Mouse (Mus musculus) G1E (cell line): ENCODE measurements around the gene Acin1. TPM values are rescaled to one million over a fixed set of nuclear protein-coding genes. Genes with fewer than 3 reads are reported as not detected.

Source experiments
- ATAC-seq: 2 replicates; pipeline ENCODE4 v1.8.0; 2016; ENCODE audit warnings: mild to moderate bottlenecking; ENCODE audit not compliant: insufficient number of reproducible peaks, poor library complexity, low FRiP score, severe bottlenecking; ENCODE audit errors: extremely low read depth
- DNase-seq: peaks from one replicate; pipeline ENCODE4 v3.0.0; 2012; ENCODE audit warnings: low spot score
- H3K27me3 ChIP-seq: 2 replicates; pipeline ENCODE4 v1.6.1; 2012; ENCODE audit warnings: mild to moderate bottlenecking, low read length, inconsistent platforms; ENCODE audit not compliant: insufficient read depth
- H3K36me3 ChIP-seq: replicated peaks from 2 replicates; pipeline ENCODE3; 2012; ENCODE audit warnings: mild to moderate bottlenecking, inconsistent platforms
- H3K4me1 ChIP-seq: 2 replicates; pipeline ENCODE4 v1.6.1; 2012; ENCODE audit warnings: low read depth, low read length, inconsistent platforms, mixed read lengths; ENCODE audit not compliant: insufficient read depth
- H3K4me3 ChIP-seq: 2 replicates; pipeline ENCODE4 v1.5.1; 2012; ENCODE audit warnings: low read depth, mild to moderate bottlenecking, inconsistent platforms, low read length, moderate library complexity, mixed read lengths
- H3K9me3 ChIP-seq: replicated peaks from 2 replicates; pipeline ENCODE4 v1.6.1; 2012; ENCODE audit warnings: inconsistent platforms
- CTCF ChIP-seq: IDR thresholded peaks from 2 replicates; pipeline ENCODE4 v1.5.1; 2012; ENCODE audit warnings: low read depth, low read length, inconsistent platforms, mixed read lengths
- GATA1 ChIP-seq: IDR thresholded peaks from 2 replicates; pipeline ENCODE4 v1.6.1; 2012; ENCODE audit warnings: borderline replicate concordance, low read length, inconsistent platforms, mixed read lengths
- GATA2 ChIP-seq: IDR thresholded peaks from 2 replicates; pipeline ENCODE4 v1.6.1; 2012; ENCODE audit warnings: low read depth, low read length, inconsistent platforms, borderline replicate concordance
- POLR2AphosphoS5 ChIP-seq: IDR thresholded peaks from 2 replicates; pipeline ENCODE4 v1.6.1; 2012; ENCODE audit warnings: low read depth, low read length, inconsistent platforms; ENCODE audit not compliant: insufficient replicate concordance
- TAL1 ChIP-seq: conservative IDR thresholded peaks from 2 replicates; pipeline ENCODE4 v1.6.1; 2012; ENCODE audit warnings: low read depth, low read length, inconsistent platforms, mixed read lengths
- polyA plus RNA-seq: library from polyadenylated mRNA; stranded (reverse); fragments of >175 nt; gene quantifications from 2 replicates; pipeline ENCODE4 v1.2.3, GENCODE M21; 2012
- total RNA-seq, 2 experiments: library from RNA; stranded (forward) in 1 of 2; stranded (reverse) in 1 of 2; fragments of 200-1000 nt in 1 of 2; fragments of >200 nt in 1 of 2; fragmentation: Nextera tagmentation in 1 of 2; gene quantifications; 2 replicates each; pipeline ENCODE4 v1.2.3; 2014 to 2017

Acin1 gene
- total and polyA plus RNA-seq, 3 experiments = 125 to 697 (median 298) TPM

- H3K27me3 ChIP-seq = peaks cover 4% of the 10 kb centered on the region
- no peak for ATAC-seq
- TF ChIP-seq CTCF (no peak), POLR2AphosphoS5 (no peak)
Measured at GRCm38 (mm10) chr14:54634182-54634581, 52.5 kb downstream of the Acin1 start.

GRCm38 (mm10) chr14:54632252-54632651, 54.5 kb downstream of the Acin1 start:
- H3K27me3 ChIP-seq = peaks cover 6% of the 10 kb centered on the region
- TF ChIP-seq TAL1 (no peak), GATA2 (no peak), POLR2AphosphoS5 (no peak), GATA1 (no peak), CTCF (no peak)
- DNase-seq (no peak), ATAC-seq (no peak)
- H3K4me1 ChIP-seq = peaks cover 49% of the 10 kb centered on the region
- H3K4me3 ChIP-seq = no peak overlapping the region
- peaks cover 42% of the 10 kb centered on the region for H3K36me3 ChIP-seq
- 0 out of 2 replicates have a peak, but pooled peaks cover 3% of the 10 kb centered on the region for H3K9me3 ChIP-seq

More at GRCm38 (mm10) chr14:54634182-54634581, 52.5 kb downstream of the Acin1 start:
- Histone ChIP-seq H3K4me3 (no peak overlapping the region), H3K4me1 (peaks cover 44% of the 10 kb centered on the region), H3K9me3 (0 out of 2 replicates have a peak, but pooled peaks cover 3% of the 10 kb centered on the region), H3K36me3 (peaks cover 60% of the 10 kb centered on the region)
- no peak for DNase-seq

- no peak for TF ChIP-seq POLR2AphosphoS5
- no peak for TF ChIP-seq GATA1
- no peak for TF ChIP-seq GATA2
- no peak for TF ChIP-seq TAL1
- no peak for TF ChIP-seq CTCF
- Histone ChIP-seq H3K36me3 (peaks cover 31% of the 10 kb centered on the region), H3K9me3 (0 out of 2 replicates have a peak, but pooled peaks cover 3% of the 10 kb centered on the region), H3K27me3 (peaks cover 12% of the 10 kb centered on the region), H3K4me3 (peak overlapping the region; percentile 45; the same call in 1 of the 2 replicates), H3K4me1 (peaks cover 41% of the 10 kb centered on the region)
- DNase-seq (no peak), ATAC-seq (no peak)
Measured at GRCm38 (mm10) chr14:54631240-54631599, 55.5 kb downstream of the Acin1 start.

GRCm38 (mm10) chr14:54630583-54631239, 56.0 kb downstream of the Acin1 start:
- Histone ChIP-seq H3K4me1 (peaks cover 41% of the 10 kb centered on the region), H3K4me3 (peak overlapping the region; percentile 10; the same call in 1 of the 2 replicates), H3K9me3 (0 out of 2 replicates have a peak, but pooled peaks cover 3% of the 10 kb centered on the region), H3K36me3 (peaks cover 26% of the 10 kb centered on the region), H3K27me3 (peaks cover 17% of the 10 kb centered on the region)
- peak; percentile 69 for ATAC-seq
- DNase-seq = peak; percentile 83
- no peak for TF ChIP-seq CTCF
- TF ChIP-seq GATA2 = no peak
- TF ChIP-seq TAL1 = no peak
- no peak for TF ChIP-seq POLR2AphosphoS5

GRCm38 (mm10) chr14:54629797-54630196, 56.9 kb downstream of the Acin1 start:
- Histone ChIP-seq H3K27me3 (peaks cover 27% of the 10 kb centered on the region), H3K9me3 (0 out of 2 replicates have a peak, but pooled peaks cover 3% of the 10 kb centered on the region), H3K4me3 (no peak overlapping the region), H3K36me3 (peaks cover 26% of the 10 kb centered on the region), H3K4me1 (peaks cover 47% of the 10 kb centered on the region)
- DNase-seq (peak; percentile 59), ATAC-seq (0 out of 2 replicates have a peak, but pooled peaks have one; percentile 37)
- TF ChIP-seq TAL1 = no peak
- TF ChIP-seq GATA1 = no peak
- TF ChIP-seq GATA2 = no peak
- no peak for TF ChIP-seq POLR2AphosphoS5
- TF ChIP-seq CTCF = no peak

GRCm38 (mm10) chr14:54628103-54628502, 58.6 kb downstream of the Acin1 start:
- H3K9me3 ChIP-seq = 0 out of 2 replicates have a peak, but pooled peaks cover 3% of the 10 kb centered on the region
- peaks cover 28% of the 10 kb centered on the region for H3K27me3 ChIP-seq
- TF ChIP-seq TAL1 (no peak), GATA1 (no peak), CTCF (no peak), POLR2AphosphoS5 (no peak), GATA2 (no peak)
- peaks cover 17% of the 10 kb centered on the region for H3K36me3 ChIP-seq
- H3K4me1 ChIP-seq = peaks cover 50% of the 10 kb centered on the region
- H3K4me3 ChIP-seq = no peak overlapping the region
- DNase-seq (no peak), ATAC-seq (no peak)
